Mouse (Mus musculus) ovary, postnatal 14 days (tissue): ENCODE data around the gene Gm43552.
"Not testable (repeated sequence)": the region's sequence is repeated elsewhere in the genome, so short reads cannot be mapped to it uniquely, and the experiment has no call there.

ENCODE experiments used
- DNase-seq: peaks from one replicate; pipeline ENCODE4 v3.0.0; 2022; ENCODE audit warnings: low spot score

Gm43552 gene

GRCm38 (mm10) chr5:65491767-65492715, 592 bp downstream of the Gm43552 start:
- DNase-seq = peak; percentile 48

GRCm38 (mm10) chr5:65489830-65490229, 2.8 kb downstream of the Gm43552 start:
- no peak for DNase-seq

- DNase-seq = no peak
These were observed 3.9 kb downstream of the Gm43552 start for GRCm38 (mm10) chr5:65488725-65489124.

- DNase-seq = no peak
These were observed 5.3 kb downstream of the Gm43552 start for GRCm38 (mm10) chr5:65487381-65487780.

GRCm38 (mm10) chr5:65486514-65486913, 6.1 kb downstream of the Gm43552 start:
- DNase-seq = no peak

- DNase-seq = no peak
These were observed 9.6 kb downstream of the Gm43552 start for GRCm38 (mm10) chr5:65482996-65483395.

GRCm38 (mm10) chr5:65480511-65480910, 12.1 kb downstream of the Gm43552 start:
- DNase-seq = no peak

- DNase-seq = no peak
These were observed 12.8 kb downstream of the Gm43552 start for GRCm38 (mm10) chr5:65479681-65480445.

- no peak for DNase-seq
These were observed 14.4 kb downstream of the Gm43552 start for GRCm38 (mm10) chr5:65478224-65478623.

- DNase-seq = not testable (repeated sequence)
These were observed 15.9 kb downstream of the Gm43552 start for GRCm38 (mm10) chr5:65476739-65477138.

GRCm38 (mm10) chr5:65475806-65476205, 16.8 kb downstream of the Gm43552 start:
- no peak for DNase-seq

- DNase-seq = no peak
These were observed 22.9 kb downstream of the Gm43552 start for GRCm38 (mm10) chr5:65469766-65470165.

- DNase-seq = no peak
These were observed 25.7 kb downstream of the Gm43552 start for GRCm38 (mm10) chr5:65466911-65467310.

- DNase-seq = no peak
These were observed 32.3 kb downstream of the Gm43552 start for GRCm38 (mm10) chr5:65460361-65460760.

- no peak for DNase-seq
These were observed 33.2 kb downstream of the Gm43552 start for GRCm38 (mm10) chr5:65459454-65459853.

GRCm38 (mm10) chr5:65457846-65458245, 34.8 kb downstream of the Gm43552 start:
- DNase-seq = no peak

GRCm38 (mm10) chr5:65457086-65457827, 35.4 kb downstream of the Gm43552 start:
- no peak for DNase-seq

- no peak for DNase-seq
These were observed 37.9 kb downstream of the Gm43552 start for GRCm38 (mm10) chr5:65454771-65455170.

GRCm38 (mm10) chr5:65448941-65449340, 43.7 kb downstream of the Gm43552 start:
- DNase-seq = no peak

- no peak for DNase-seq
These were observed 44.8 kb downstream of the Gm43552 start for GRCm38 (mm10) chr5:65447826-65448225.

GRCm38 (mm10) chr5:65446756-65447155, 45.9 kb downstream of the Gm43552 start:
- DNase-seq = no peak

GRCm38 (mm10) chr5:65444981-65445380, 47.7 kb downstream of the Gm43552 start:
- no peak for DNase-seq
